Mouse (Mus musculus) neural tube, embryonic 15.5 days (tissue): ENCODE measurements around the gene S1pr5. TPM values are rescaled to one million over a fixed set of nuclear protein-coding genes. Genes with fewer than 3 reads are reported as not detected.
"Not testable (repeated sequence)": the region's sequence is repeated elsewhere in the genome, so short reads cannot be mapped to it uniquely, and the experiment has no call there.

Experiments
- ATAC-seq: fragments of 200-750 bp; cut with Nextera tagmentation; 2 replicates; pipeline ENCODE4 v1.8.0; 2017; ENCODE audit warnings: mild to moderate bottlenecking, moderate TSS enrichment, moderate library complexity; ENCODE audit not compliant: low FRiP score
- H3K27ac ChIP-seq: fragments of 300-500 bp; sonication (generic); replicated peaks from 2 replicates; pipeline ENCODE4 v1.5.1; 2015; ENCODE audit warnings: mild to moderate bottlenecking, inconsistent platforms
- H3K27me3 ChIP-seq: fragments of 300-500 bp; sonication (generic); replicated peaks from 2 replicates; pipeline ENCODE4 v1.6.1; 2015; ENCODE audit warnings: inconsistent platforms
- H3K36me3 ChIP-seq: fragments of 300-500 bp; sonication (generic); 2 replicates; pipeline ENCODE4 v1.6.1; 2015; ENCODE audit warnings: inconsistent platforms
- H3K4me1 ChIP-seq: fragments of 300-500 bp; sonication (generic); 2 replicates; pipeline ENCODE4 v1.6.1; 2015; ENCODE audit warnings: inconsistent platforms
- H3K4me2 ChIP-seq: fragments of 300-500 bp; sonication (generic); 2 replicates; pipeline ENCODE4 v1.6.1; 2015; ENCODE audit warnings: inconsistent platforms, mild to moderate bottlenecking, moderate library complexity
- H3K4me3 ChIP-seq: fragments of 300-500 bp; sonication (generic); replicated peaks from 2 replicates; pipeline ENCODE4 v1.5.1; 2015; ENCODE audit warnings: mild to moderate bottlenecking, inconsistent platforms
- H3K9ac ChIP-seq: fragments of 300-500 bp; sonication (generic); replicated peaks from 2 replicates; pipeline ENCODE4 v1.6.1; 2015; ENCODE audit warnings: mild to moderate bottlenecking, inconsistent platforms
- H3K9me3 ChIP-seq: fragments of 300-500 bp; sonication (generic); replicated peaks from 2 replicates; pipeline ENCODE4 v1.6.1; 2016; ENCODE audit warnings: inconsistent platforms
- WGBS: fragments of 180-500 bp; shearing (Covaris S2); methylation state at CpG from one replicate; pipeline ENCODE4 v1.1.7; 2015; ENCODE audit warnings: mixed read lengths; 5-methylcytosine and 5-hydroxymethylcytosine counted together
- polyA plus RNA-seq: library from polyadenylated mRNA; unstranded; fragments of >200 nt; fragmentation: Nextera tagmentation; extraction: Ambion mirVana; gene quantifications from 2 replicates; pipeline ENCODE4 v1.2.1, GENCODE M21; 2015

S1pr5 gene
- polyA plus RNA-seq, 1 experiment from 2014 or later, result 6.7 TPM

GRCm38 (mm10) chr9:21265000-21265561 lies 16.8 kb upstream of the S1pr5 start, which contains the start of gene Atg4d:
TSS of gene Atg4d (plus strand) at chr9:21265293.
- WGBS, result under 1% methylated on average over 49 of the region's 49 CpGs
- Histone ChIP-seq H3K4me3 (peak within 1 kb of the TSS; percentile 95), H3K27me3 (no peaks in the 10 kb centered on the region), H3K4me2 (peak within 1 kb of the TSS; percentile 82), H3K9ac (peak within 1 kb of the TSS; percentile 90), H3K27ac (peak within 1 kb of the TSS; percentile 83), H3K36me3 (peaks cover 29% of the 10 kb centered on the region), H3K4me1 (peaks cover 23% of the 10 kb centered on the region), H3K9me3 (no peaks in the 10 kb centered on the region)
- ATAC-seq, result peak; percentile 98

DNA sequence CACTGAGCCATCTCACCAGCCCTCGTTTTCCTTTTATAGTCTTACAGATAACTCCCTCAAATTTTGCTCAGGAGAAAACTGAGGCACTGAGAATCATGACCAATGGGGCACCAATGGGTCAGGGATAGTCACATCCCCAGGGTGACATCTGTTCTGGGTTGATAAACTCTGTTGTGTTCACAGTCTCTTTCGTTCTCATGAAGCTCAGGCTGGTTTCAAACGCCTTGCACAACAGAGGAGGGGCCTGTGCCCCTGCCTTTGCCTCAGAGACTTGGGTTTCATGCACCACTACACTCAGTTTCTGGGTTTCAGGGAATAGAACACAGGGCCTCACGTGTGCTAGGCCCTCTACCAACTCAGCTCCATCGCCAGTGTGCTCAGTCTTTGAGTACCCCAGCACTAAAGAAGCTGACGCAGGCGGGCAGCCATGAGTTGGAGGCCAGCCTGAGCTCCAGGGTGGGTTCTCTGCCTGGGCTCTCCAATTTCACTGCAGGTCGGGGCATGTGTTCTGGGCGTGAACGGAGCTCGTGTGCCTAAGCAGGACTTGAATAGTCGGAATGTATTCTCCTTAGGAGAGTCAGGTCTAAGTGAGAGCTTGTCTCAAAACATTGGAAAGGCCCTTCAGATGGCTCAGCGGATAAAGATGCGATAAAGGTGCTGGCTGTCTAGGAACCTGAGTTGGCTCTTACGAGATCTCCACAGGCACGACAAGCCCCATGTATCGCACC lies 16.2 kb upstream of the S1pr5 start:
- Histone ChIP-seq H3K27ac (peak overlapping the region; percentile 83), H3K36me3 (peaks cover 25% of the 10 kb centered on the region), H3K4me1 (peaks cover 23% of the 10 kb centered on the region), H3K27me3 (0 out of 2 replicates have a peak, but pooled peaks cover 2% of the 10 kb centered on the region), H3K4me3 (peak overlapping the region; percentile 95), H3K9ac (peak overlapping the region; percentile 90), H3K4me2 (peak overlapping the region; percentile 82), H3K9me3 (no peaks in the 10 kb centered on the region)
- peak; percentile 52 for ATAC-seq
- WGBS, result 17% methylated on average over 17 of the region's 17 CpGs

- no peak for ATAC-seq
- Histone ChIP-seq H3K4me3 (no peak overlapping the region), H3K36me3 (peaks cover 4% of the 10 kb centered on the region; the same call in 1 of the 2 replicates), H3K9me3 (no peaks in the 10 kb centered on the region), H3K4me1 (peaks cover 20% of the 10 kb centered on the region), H3K27ac (no peak overlapping the region), H3K9ac (no peak overlapping the region), H3K4me2 (no peak overlapping the region), H3K27me3 (0 out of 2 replicates have a peak, but pooled peaks cover 3% of the 10 kb centered on the region)
- 63% methylated on average over 2 of the region's 2 CpGs for WGBS
Measured at GRCm38 (mm10) chr9:21261831-21262230, 13.6 kb upstream of the S1pr5 start.

DNA sequence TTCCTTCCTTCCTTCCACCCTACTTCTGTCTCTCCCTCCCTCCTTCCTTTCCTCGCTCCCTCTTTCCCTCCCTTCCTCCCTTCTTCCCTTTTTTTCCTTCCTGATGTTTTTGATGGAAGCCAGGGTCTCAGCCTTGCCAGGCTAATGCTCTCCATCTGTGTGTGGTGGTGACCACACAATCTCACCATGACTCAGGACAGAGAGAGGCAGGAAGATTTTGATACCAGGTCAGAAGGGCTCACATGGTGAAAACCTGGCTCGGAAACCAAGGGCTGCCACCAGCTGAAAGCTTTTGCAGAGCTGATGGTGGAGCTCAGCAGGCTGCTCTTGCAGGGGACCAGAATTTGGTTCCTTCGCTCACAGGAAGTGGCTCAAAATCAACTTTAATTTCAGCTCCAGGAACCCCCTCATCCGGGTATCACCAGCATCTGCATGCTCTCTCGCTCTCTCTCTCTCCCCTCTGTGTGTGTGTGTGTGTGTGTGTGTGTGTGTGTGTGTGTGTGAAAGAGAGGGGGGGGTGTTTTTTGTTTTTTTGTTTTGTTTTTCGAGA lies 12.3 kb upstream of the S1pr5 start:
- no peaks in the 10 kb centered on the region for H3K9me3 ChIP-seq
- 0 out of 2 replicates have a peak, but pooled peaks cover 3% of the 10 kb centered on the region for H3K27me3 ChIP-seq
- H3K9ac ChIP-seq, result no peak overlapping the region
- H3K36me3 ChIP-seq, result no peaks in the 10 kb centered on the region
- H3K4me3 ChIP-seq, result no peak overlapping the region
- WGBS, result 88% methylated on average over 6 of the region's 6 CpGs
- H3K27ac ChIP-seq, result no peak overlapping the region
- H3K4me1 ChIP-seq, result peaks cover 8% of the 10 kb centered on the region; the same call in 1 of the 2 replicates
- ATAC-seq, result no peak
- H3K4me2 ChIP-seq, result no peak overlapping the region

DNA sequence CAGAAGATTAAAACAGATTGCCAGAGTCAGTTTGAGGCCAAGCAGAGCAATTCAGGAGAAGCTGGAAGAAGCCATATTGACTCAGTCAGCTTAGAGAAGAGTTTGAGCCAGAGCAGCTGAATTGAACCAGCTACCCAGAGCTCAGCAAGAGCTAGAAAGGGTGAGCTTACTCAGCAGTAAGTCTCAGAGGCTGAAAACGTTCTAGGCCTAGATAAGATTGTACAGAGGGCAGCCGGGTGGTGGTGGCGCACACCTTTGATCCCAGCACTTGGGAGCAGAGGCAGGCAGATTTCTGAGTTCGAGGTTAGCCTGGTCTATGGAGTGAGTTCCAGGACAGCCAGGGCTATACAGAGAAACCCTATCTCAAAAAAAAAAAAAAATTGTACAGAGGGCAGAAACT lies 8.1 kb upstream of the S1pr5 start:
- H3K4me1 ChIP-seq, result not testable (repeated sequence)

DNA sequence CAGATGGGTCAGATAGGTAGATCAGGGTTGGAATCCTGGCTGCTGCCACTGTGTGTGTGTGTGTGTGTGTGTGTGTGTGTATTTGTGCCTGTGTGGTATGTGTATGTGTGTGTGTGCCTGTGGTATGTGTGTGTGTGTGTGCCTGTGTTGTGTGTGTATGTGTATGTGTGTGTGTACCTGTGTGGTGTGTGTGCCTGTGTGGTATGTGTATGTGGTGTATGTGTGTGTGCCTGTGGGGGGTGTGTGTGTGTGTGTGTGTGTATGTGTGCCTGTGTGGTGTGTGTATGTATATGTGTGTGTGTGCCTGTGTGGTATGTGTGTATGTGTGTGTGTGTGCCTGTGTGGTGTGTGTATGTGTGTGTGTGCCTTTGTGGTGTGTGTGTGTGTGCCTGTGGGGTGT lies 6.4 kb upstream of the S1pr5 start:
- Histone ChIP-seq H3K27me3 (peaks cover 34% of the 10 kb centered on the region), H3K27ac (no peak overlapping the region), H3K4me2 (no peak overlapping the region), H3K9me3 (no peaks in the 10 kb centered on the region), H3K9ac (no peak overlapping the region), H3K36me3 (no peaks in the 10 kb centered on the region), H3K4me3 (no peak overlapping the region), H3K4me1 (no peaks in the 10 kb centered on the region)
- ATAC-seq, result no peak

More for the DNA sequence above, 8.1 kb upstream of the S1pr5 start:
- H3K9ac ChIP-seq, H3K9me3 ChIP-seq, ATAC-seq, H3K4me3 ChIP-seq, H3K36me3 ChIP-seq, H3K27ac ChIP-seq, H3K4me2 ChIP-seq: not testable (repeated sequence)
- H3K27me3 ChIP-seq, result peaks cover 18% of the 10 kb centered on the region
- 83% methylated on average over 4 of the region's 4 CpGs for WGBS

DNA sequence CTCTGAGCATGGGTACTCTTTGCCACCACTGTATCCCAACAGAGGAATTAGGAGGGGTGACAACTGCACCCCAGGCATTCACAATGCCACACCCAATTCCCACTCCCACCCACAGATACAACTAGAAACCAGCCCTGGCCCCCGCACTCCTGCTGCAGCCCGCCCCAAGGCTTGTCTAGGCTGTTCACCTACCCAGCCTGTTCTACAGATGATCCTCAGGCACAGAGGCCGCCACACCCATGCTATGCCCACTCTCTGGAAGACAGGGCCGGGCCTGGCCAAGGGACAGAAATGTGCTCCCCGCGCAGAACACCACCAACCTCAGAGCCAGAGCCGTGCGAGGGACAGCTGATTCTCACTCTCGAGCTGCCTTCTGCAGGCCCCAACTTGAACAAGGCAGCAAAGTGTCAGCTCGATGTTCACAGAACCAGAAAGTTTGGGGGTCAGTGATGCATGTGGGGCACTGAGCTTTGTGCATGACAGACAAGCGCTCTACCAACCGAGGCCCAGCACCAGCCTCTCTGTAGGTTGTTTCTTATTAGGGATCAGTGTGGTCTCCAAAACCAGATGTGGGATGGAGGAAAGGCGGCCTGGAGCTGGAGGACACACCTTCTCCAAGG lies 3.0 kb upstream of the S1pr5 start:
- Histone ChIP-seq H3K4me1 (peaks cover 4% of the 10 kb centered on the region), H3K27ac (no peak overlapping the region), H3K9me3 (no peaks in the 10 kb centered on the region), H3K4me3 (no peak overlapping the region), H3K27me3 (peaks cover 61% of the 10 kb centered on the region), H3K4me2 (no peak overlapping the region), H3K36me3 (no peaks in the 10 kb centered on the region), H3K9ac (no peak overlapping the region)
- WGBS, result 75% methylated on average over 13 of the region's 13 CpGs
- ATAC-seq, result no peak

GRCm38 (mm10) chr9:21250509-21250908 lies 2.3 kb upstream of the S1pr5 start:
- H3K9me3 ChIP-seq, result no peaks in the 10 kb centered on the region
- 68% methylated on average over 2 of the region's 2 CpGs for WGBS
- no peak overlapping the region for H3K4me3 ChIP-seq
- peaks cover 5% of the 10 kb centered on the region for H3K4me1 ChIP-seq
- no peak overlapping the region for H3K9ac ChIP-seq
- peaks cover 68% of the 10 kb centered on the region for H3K27me3 ChIP-seq
- H3K27ac ChIP-seq, result no peak overlapping the region
- no peak overlapping the region for H3K4me2 ChIP-seq
- H3K36me3 ChIP-seq, result no peaks in the 10 kb centered on the region
- no peak for ATAC-seq

DNA sequence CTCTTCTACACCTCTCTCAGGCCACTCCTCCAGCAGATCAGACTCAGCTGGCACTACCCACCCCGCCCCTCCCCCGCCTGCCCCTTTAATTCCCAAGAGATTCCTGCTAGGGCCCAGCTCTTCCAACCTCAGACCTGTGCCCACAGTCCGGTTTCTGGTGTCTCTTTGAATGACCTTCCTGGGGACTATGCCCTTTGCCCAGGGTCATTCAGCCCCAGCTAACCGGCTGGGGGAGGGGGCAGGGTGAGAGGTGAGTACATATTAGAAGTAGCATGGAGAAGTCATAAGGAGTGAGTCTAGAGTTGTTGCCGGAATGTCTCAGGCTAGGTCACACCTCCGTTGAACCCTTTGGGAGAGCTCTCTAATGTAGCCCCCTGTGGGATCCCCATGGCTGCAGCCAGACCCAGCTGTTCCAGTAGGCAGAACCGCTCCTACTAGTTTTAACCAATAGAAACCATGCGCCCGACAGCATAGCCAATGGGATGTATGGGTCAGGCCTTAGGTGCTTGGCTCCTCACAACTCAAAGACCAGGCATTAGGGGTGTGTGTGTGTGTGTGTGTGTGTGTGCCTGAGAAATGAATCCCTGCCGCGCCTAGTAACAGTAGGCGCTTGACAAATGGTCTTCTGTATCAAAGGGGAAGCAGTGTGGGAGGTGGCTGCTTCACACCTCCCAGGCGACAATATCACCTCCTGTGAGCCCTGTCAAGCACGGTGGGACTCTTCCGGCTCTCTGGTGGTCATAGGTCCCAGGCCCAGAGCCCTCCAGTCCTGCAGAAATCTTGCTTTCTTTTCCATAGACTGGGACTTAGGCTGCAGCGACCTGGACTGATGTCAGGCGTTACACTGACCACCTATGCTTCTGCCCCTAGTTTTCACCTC lies 1.6 kb upstream of the S1pr5 start:
- WGBS, result 38% methylated on average over 17 of the region's 17 CpGs
- no peak for ATAC-seq

DNA sequence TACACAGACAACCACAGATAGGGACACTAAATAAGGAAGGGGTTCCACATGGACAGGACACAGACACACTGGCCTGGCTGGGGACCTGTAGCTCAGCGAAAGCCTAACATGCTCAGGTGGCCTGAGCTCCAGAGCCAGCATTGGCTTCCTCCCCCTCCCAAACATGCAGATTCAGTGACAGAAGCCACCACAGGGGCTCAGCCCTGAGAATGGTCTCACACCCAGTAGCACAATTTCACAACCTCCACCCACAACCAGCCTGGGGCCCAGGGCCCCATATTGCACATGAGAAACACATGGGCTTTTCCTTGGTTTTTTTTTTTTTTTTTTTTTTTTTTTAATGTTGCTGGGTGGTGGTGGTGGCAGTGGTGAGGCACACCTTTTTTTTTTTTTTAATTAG lies 1.9 kb downstream of the S1pr5 start:
- 79% methylated on average over 1 of the region's 1 CpGs for WGBS
- Histone ChIP-seq H3K4me3 (no peak overlapping the region), H3K36me3 (no peaks in the 10 kb centered on the region), H3K9me3 (no peaks in the 10 kb centered on the region), H3K9ac (no peak overlapping the region), H3K27ac (no peak overlapping the region), H3K27me3 (peaks cover 85% of the 10 kb centered on the region), H3K4me1 (peaks cover 34% of the 10 kb centered on the region), H3K4me2 (no peak overlapping the region)
- no peak for ATAC-seq

More for the DNA sequence above, 1.6 kb upstream of the S1pr5 start:
- peaks cover 11% of the 10 kb centered on the region for H3K4me1 ChIP-seq
- no peaks in the 10 kb centered on the region for H3K9me3 ChIP-seq
- no peak overlapping the region for H3K9ac ChIP-seq
- H3K27me3 ChIP-seq, result peaks cover 75% of the 10 kb centered on the region
- no peak overlapping the region for H3K27ac ChIP-seq
- H3K4me2 ChIP-seq, result no peak overlapping the region
- no peaks in the 10 kb centered on the region for H3K36me3 ChIP-seq
- no peak overlapping the region for H3K4me3 ChIP-seq

- Histone ChIP-seq H3K9me3 (no peaks in the 10 kb centered on the region), H3K27ac (peak overlapping the region; percentile 72), H3K4me2 (peak overlapping the region; percentile 87), H3K4me1 (peaks cover 36% of the 10 kb centered on the region), H3K27me3 (peaks cover 74% of the 10 kb centered on the region), H3K4me3 (peak overlapping the region; percentile 47), H3K9ac (peak overlapping the region; percentile 35), H3K36me3 (no peaks in the 10 kb centered on the region)
- no peak for ATAC-seq
- 2% methylated on average over 16 of the region's 16 CpGs for WGBS
Measured at GRCm38 (mm10) chr9:21245113-21245487, 3.1 kb downstream of the S1pr5 start.
